Mouse (Mus musculus) bone marrow macrophage, adult 2 months (primary cell): ENCODE measurements around the gene Gm43191.

ENCODE experiments used
- CTCF ChIP-seq: IDR thresholded peaks from 2 replicates; pipeline ENCODE4 v1.5.1; 2012; ENCODE audit warnings: low read depth, mild to moderate bottlenecking, low read length, moderate library complexity
- POLR2A ChIP-seq: IDR thresholded peaks from 2 replicates; pipeline ENCODE4 v1.6.1; 2012; ENCODE audit warnings: mild to moderate bottlenecking, low read depth, low read length, borderline replicate concordance

DNA sequence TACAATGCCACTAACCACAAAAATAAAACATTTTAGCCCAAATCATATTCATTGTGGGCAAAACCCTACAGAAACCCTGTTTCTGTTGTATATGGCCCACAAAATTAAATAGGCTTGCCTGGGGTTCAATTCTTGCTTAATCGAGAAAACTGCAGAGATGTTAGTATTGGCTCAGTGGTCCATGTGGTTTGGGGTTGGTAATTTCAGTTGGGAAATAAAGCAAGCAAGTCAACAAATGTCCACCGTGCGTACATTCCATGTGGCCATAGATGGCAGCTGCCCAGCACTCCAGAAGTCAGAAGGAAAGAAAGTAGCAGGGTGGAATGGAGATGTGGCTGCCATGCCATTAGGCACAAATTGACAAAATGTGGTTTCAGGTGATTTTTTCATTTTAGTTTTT, 48.1 kb downstream of the Gm43191 start:
- TF ChIP-seq POLR2A (no peak), CTCF (no peak)
